Mouse (Mus musculus) E14TG2a.4 (cell line): ENCODE measurements around the gene Tmprss13.

ENCODE experiments used
- H3K27me3 ChIP-seq: 2 replicates; pipeline ENCODE4 v1.6.1; 2014; ENCODE audit warnings: low read length, control low read depth; ENCODE audit not compliant: insufficient read depth
- H3K36me3 ChIP-seq: 2 replicates; pipeline ENCODE4 v1.6.1; 2014; ENCODE audit warnings: low read length, control low read depth; ENCODE audit not compliant: insufficient read depth
- H3K4me1 ChIP-seq: replicated peaks from 2 replicates; pipeline ENCODE4 v1.6.1; 2014; ENCODE audit warnings: low read depth, low read length, control low read depth
- H3K4me3 ChIP-seq: replicated peaks from 2 replicates; pipeline ENCODE4 v1.5.1; 2014; ENCODE audit warnings: mild to moderate bottlenecking, low read length
- H3K9me3 ChIP-seq: 2 replicates; pipeline ENCODE4 v1.6.1; 2014; ENCODE audit warnings: low read length, control low read depth
- CTCF ChIP-seq: conservative IDR thresholded peaks from 2 replicates; pipeline ENCODE4 v1.5.1; 2014; ENCODE audit warnings: low read length
- NANOG ChIP-seq: IDR thresholded peaks from 2 replicates; pipeline ENCODE4 v1.6.1; 2014; ENCODE audit warnings: borderline replicate concordance, low read length, mixed read lengths
- POU5F1 ChIP-seq: IDR thresholded peaks from 2 replicates; pipeline ENCODE4 v1.6.1; 2014; ENCODE audit warnings: low read length, borderline replicate concordance

The Tmprss13 gene

GRCm38 (mm10) chr9:45313913-45314312 lies 5.0 kb upstream of the Tmprss13 start:
- H3K36me3 ChIP-seq: no peaks in the 10 kb centered on the region

GRCm38 (mm10) chr9:45317635-45318034 lies 1.3 kb upstream of the Tmprss13 start:
- TF ChIP-seq POU5F1 (no peak), CTCF (0 out of 2 replicates have a peak, but pooled peaks have one; percentile 21)
- Histone ChIP-seq H3K4me3 (no peak overlapping the region), H3K36me3 (no peaks in the 10 kb centered on the region), H3K9me3 (no peaks in the 10 kb centered on the region), H3K4me1 (peaks cover 8% of the 10 kb centered on the region), H3K27me3 (peaks cover 38% of the 10 kb centered on the region)

More at GRCm38 (mm10) chr9:45313913-45314312, 5.0 kb upstream of the Tmprss13 start:
- Histone ChIP-seq H3K4me1 (peaks cover 4% of the 10 kb centered on the region; the same call in 1 of the 2 replicates), H3K4me3 (no peak overlapping the region), H3K27me3 (peaks cover 15% of the 10 kb centered on the region), H3K9me3 (0 out of 2 replicates have a peak, but pooled peaks cover 5% of the 10 kb centered on the region)
- TF ChIP-seq CTCF (no peak), NANOG (no peak), POU5F1 (no peak)

- Histone ChIP-seq H3K36me3 (no peaks in the 10 kb centered on the region), H3K4me1 (peaks cover 8% of the 10 kb centered on the region), H3K27me3 (peaks cover 35% of the 10 kb centered on the region), H3K4me3 (no peak overlapping the region), H3K9me3 (no peaks in the 10 kb centered on the region)
- TF ChIP-seq CTCF (no peak), NANOG (no peak)
Observed at GRCm38 (mm10) chr9:45321465-45321864, 2.6 kb downstream of the Tmprss13 start.

GRCm38 (mm10) chr9:45321946-45322430 lies 3.1 kb downstream of the Tmprss13 start:
- peaks cover 8% of the 10 kb centered on the region for H3K4me1 ChIP-seq
- H3K4me3 ChIP-seq: no peak overlapping the region
- TF ChIP-seq NANOG (no peak), CTCF (no peak), POU5F1 (no peak)
- peaks cover 35% of the 10 kb centered on the region for H3K27me3 ChIP-seq
- H3K36me3 ChIP-seq: no peaks in the 10 kb centered on the region
- H3K9me3 ChIP-seq: no peaks in the 10 kb centered on the region

- TF ChIP-seq NANOG (no peak), CTCF (no peak), POU5F1 (no peak)
- Histone ChIP-seq H3K9me3 (no peaks in the 10 kb centered on the region), H3K36me3 (no peaks in the 10 kb centered on the region)
Observed at GRCm38 (mm10) chr9:45326390-45326789, 7.5 kb downstream of the Tmprss13 start.

GRCm38 (mm10) chr9:45328263-45328662 lies 9.4 kb downstream of the Tmprss13 start:
- H3K9me3 ChIP-seq: no peaks in the 10 kb centered on the region
- no peak for TF ChIP-seq NANOG
- peaks cover 11% of the 10 kb centered on the region for H3K27me3 ChIP-seq
- H3K36me3 ChIP-seq: no peaks in the 10 kb centered on the region
- H3K4me3 ChIP-seq: no peak overlapping the region
- H3K4me1 ChIP-seq: peaks cover 13% of the 10 kb centered on the region

More at GRCm38 (mm10) chr9:45326390-45326789, 7.5 kb downstream of the Tmprss13 start:
- no peak overlapping the region for H3K4me3 ChIP-seq
- peaks cover 10% of the 10 kb centered on the region for H3K27me3 ChIP-seq
- H3K4me1 ChIP-seq: peaks cover 10% of the 10 kb centered on the region

GRCm38 (mm10) chr9:45329577-45329976 lies 10.7 kb downstream of the Tmprss13 start:
- Histone ChIP-seq H3K9me3 (no peaks in the 10 kb centered on the region), H3K4me3 (no peak overlapping the region), H3K27me3 (peaks cover 16% of the 10 kb centered on the region), H3K4me1 (peaks cover 13% of the 10 kb centered on the region), H3K36me3 (no peaks in the 10 kb centered on the region)
- no peak for TF ChIP-seq NANOG
- TF ChIP-seq CTCF: no peak
- TF ChIP-seq POU5F1: no peak

GRCm38 (mm10) chr9:45337406-45337805 lies 18.5 kb downstream of the Tmprss13 start:
- H3K27me3 ChIP-seq: peaks cover 16% of the 10 kb centered on the region
- TF ChIP-seq CTCF (no peak), NANOG (no peak), POU5F1 (no peak)
- H3K4me3 ChIP-seq: no peak overlapping the region
- peaks cover 24% of the 10 kb centered on the region for H3K4me1 ChIP-seq
- H3K9me3 ChIP-seq: no peaks in the 10 kb centered on the region
- no peaks in the 10 kb centered on the region for H3K36me3 ChIP-seq

GRCm38 (mm10) chr9:45343066-45343465 lies 24.2 kb downstream of the Tmprss13 start:
- 0 out of 2 replicates have a peak, but pooled peaks cover 5% of the 10 kb centered on the region for H3K27me3 ChIP-seq
- H3K9me3 ChIP-seq: no peaks in the 10 kb centered on the region
- TF ChIP-seq CTCF (no peak), NANOG (no peak), POU5F1 (no peak)
- H3K4me1 ChIP-seq: peaks cover 44% of the 10 kb centered on the region
- no peak overlapping the region for H3K4me3 ChIP-seq
- H3K36me3 ChIP-seq: no peaks in the 10 kb centered on the region
